Mouse (Mus musculus) G1E (cell line): ENCODE results near the gene Rplp1.

ENCODE experiments used
- CTCF ChIP-seq: IDR thresholded peaks from 2 replicates; pipeline ENCODE4 v1.5.1; 2012; ENCODE audit warnings: low read depth, low read length, inconsistent platforms, mixed read lengths
- POLR2AphosphoS5 ChIP-seq: IDR thresholded peaks from 2 replicates; pipeline ENCODE4 v1.6.1; 2012; ENCODE audit warnings: low read depth, low read length, inconsistent platforms; ENCODE audit not compliant: insufficient replicate concordance
- TAL1 ChIP-seq: conservative IDR thresholded peaks from 2 replicates; pipeline ENCODE4 v1.6.1; 2012; ENCODE audit warnings: low read depth, low read length, inconsistent platforms, mixed read lengths

GRCm38 (mm10) chr9:61895014-61895413 is 19.3 kb downstream of the Rplp1 start:
- TF ChIP-seq CTCF (no peak), POLR2AphosphoS5 (no peak), TAL1 (no peak)
